Mouse (Mus musculus): Measurements from ENCODE around the gene Tmem50b. TPM values are rescaled to one million over a fixed set of nuclear protein-coding genes. Genes with fewer than 3 reads are reported as not detected.
A peak's percentile ranks its signal among the peaks of the same experiment; 100 is the strongest.

Gene Tmem50b
- total RNA-seq, 2 experiments from 2014 or later = 33.8 to 38.3 TPM

GRCm38 (mm10) chr16:91609501-91610245 lies 12.1 kb upstream of the Tmem50b start:
- peak; percentile 78 for DNase-seq

GRCm38 (mm10) chr16:91606958-91607357 lies 9.4 kb upstream of the Tmem50b start:
- no peak for DNase-seq

- DNase-seq = no peak
These were observed 7.6 kb upstream of the Tmem50b start for GRCm38 (mm10) chr16:91605156-91605555.

- DNase-seq = no peak
These were observed 4.1 kb upstream of the Tmem50b start for GRCm38 (mm10) chr16:91601693-91602092.

GRCm38 (mm10) chr16:91601081-91601480 lies 3.5 kb upstream of the Tmem50b start:
- no peak for DNase-seq

- no peak for DNase-seq
These were observed 1.6 kb upstream of the Tmem50b start for GRCm38 (mm10) chr16:91599242-91599641.

GRCm38 (mm10) chr16:91596779-91597671 lies 575 bp downstream of the Tmem50b start:
- DNase-seq = no peak

GRCm38 (mm10) chr16:91596397-91596778 lies 1.2 kb downstream of the Tmem50b start:
- DNase-seq = no peak

GRCm38 (mm10) chr16:91595076-91595475 lies 2.5 kb downstream of the Tmem50b start:
- DNase-seq = peak; percentile 51

- no peak for DNase-seq
These were observed 4.3 kb downstream of the Tmem50b start for GRCm38 (mm10) chr16:91593262-91593661.

GRCm38 (mm10) chr16:91592162-91592561 lies 5.4 kb downstream of the Tmem50b start:
- no peak for DNase-seq

- DNase-seq = no peak
These were observed 8.9 kb downstream of the Tmem50b start for GRCm38 (mm10) chr16:91588703-91589102.

GRCm38 (mm10) chr16:91587730-91588453 lies 9.7 kb downstream of the Tmem50b start:
- DNase-seq = no peak

- DNase-seq = no peak
These were observed 11.4 kb downstream of the Tmem50b start for GRCm38 (mm10) chr16:91586244-91586643.

GRCm38 (mm10) chr16:91585617-91586016 lies 12.0 kb downstream of the Tmem50b start:
- no peak for DNase-seq

GRCm38 (mm10) chr16:91582307-91582706 lies 15.3 kb downstream of the Tmem50b start:
- DNase-seq = peak; percentile 50

GRCm38 (mm10) chr16:91578980-91579720 lies 18.4 kb downstream of the Tmem50b start:
- DNase-seq = no peak

- DNase-seq = no peak
These were observed 22.4 kb downstream of the Tmem50b start for GRCm38 (mm10) chr16:91575151-91575550.

GRCm38 (mm10) chr16:91571105-91571504 lies 26.5 kb downstream of the Tmem50b start:
- DNase-seq = no peak

- DNase-seq = no peak
These were observed 28.6 kb downstream of the Tmem50b start for GRCm38 (mm10) chr16:91568960-91569359.

GRCm38 (mm10) chr16:91566002-91566401 lies 31.6 kb downstream of the Tmem50b start:
- no peak for DNase-seq

Measured in adrenal gland, postnatal 10 days (tissue).